Mouse (Mus musculus) monocyte, adult 2 months (primary cell): ENCODE results near the gene Plek2.

Experiments used
- DNase-seq, 2 experiments: peaks; one replicate each; pipeline ENCODE4 v3.0.0; 2022; ENCODE audit warnings: low spot score in 2 of 2, low read depth in 1 of 2

Plek2 gene

GRCm38 (mm10) chr12:78911707-78912417, 5.1 kb upstream of the Plek2 start:
- DNase-seq, result no peak

- no peak for DNase-seq
These were observed 4.1 kb upstream of the Plek2 start for GRCm38 (mm10) chr12:78910684-78911461.

- no peak for DNase-seq
These were observed 1.4 kb upstream of the Plek2 start for GRCm38 (mm10) chr12:78908081-78908605.

GRCm38 (mm10) chr12:78904499-78904898, 2.3 kb downstream of the Plek2 start:
- DNase-seq, result no peak

- DNase-seq, result no peak
These were observed 3.5 kb downstream of the Plek2 start for GRCm38 (mm10) chr12:78903313-78903712.

- DNase-seq, result no peak
These were observed 5.3 kb downstream of the Plek2 start for GRCm38 (mm10) chr12:78901467-78901866.

GRCm38 (mm10) chr12:78897861-78898260, 8.9 kb downstream of the Plek2 start:
- DNase-seq, result no peak

GRCm38 (mm10) chr12:78891149-78891548, 15.6 kb downstream of the Plek2 start:
- no peak for DNase-seq

GRCm38 (mm10) chr12:78890062-78890461, 16.7 kb downstream of the Plek2 start:
- no peak for DNase-seq

GRCm38 (mm10) chr12:78874581-78874980, 32.2 kb downstream of the Plek2 start:
- DNase-seq, result no peak

GRCm38 (mm10) chr12:78868115-78868514, 38.6 kb downstream of the Plek2 start:
- no peak for DNase-seq

- DNase-seq, result no peak
These were observed 41.3 kb downstream of the Plek2 start for GRCm38 (mm10) chr12:78865434-78865833.

GRCm38 (mm10) chr12:78862254-78862730, 44.5 kb downstream of the Plek2 start:
- DNase-seq, result no peak

- DNase-seq, result peak; percentile 98
These were observed 45.1 kb downstream of the Plek2 start, which contains the start of the genes Atp6v1d and Eif2s1 for GRCm38 (mm10) chr12:78861496-78862253. Gene Atp6v1d, minus strand, starts transcription at chr12:78861638. Gene Eif2s1, plus strand, starts transcription at chr12:78861819.

- no peak for DNase-seq
These were observed 45.8 kb downstream of the Plek2 start for GRCm38 (mm10) chr12:78860921-78861495.

GRCm38 (mm10) chr12:78848246-78848645, 58.5 kb downstream of the Plek2 start:
- no peak for DNase-seq

GRCm38 (mm10) chr12:78842429-78842828, 64.3 kb downstream of the Plek2 start:
- no peak for DNase-seq

GRCm38 (mm10) chr12:78839906-78840305, 66.9 kb downstream of the Plek2 start:
- no peak for DNase-seq
